Mouse (Mus musculus) embryonic facial prominence, embryonic 14.5 days (tissue): ENCODE measurements around the gene Ahnak2. TPM values are rescaled to one million over a fixed set of nuclear protein-coding genes. Genes with fewer than 3 reads are reported as not detected.
A peak's percentile ranks its signal among the peaks of the same experiment; 100 is the strongest.

Experiments
- ATAC-seq: fragments of 200-750 bp; cut with Nextera tagmentation; 2 replicates; pipeline ENCODE4 v1.8.0; 2017; ENCODE audit warnings: low read depth, moderate number of reproducible peaks, moderate TSS enrichment
- DNase-seq: peaks from one replicate; pipeline ENCODE4 v3.0.0-alpha.2; 2015; ENCODE audit warnings: low spot score
- H3K27ac ChIP-seq: fragments of 300-500 bp; sonication (generic); replicated peaks from 2 replicates; pipeline ENCODE4 v1.5.1; 2014; ENCODE audit warnings: low read depth, mild to moderate bottlenecking, low read length, moderate library complexity
- H3K27me3 ChIP-seq: fragments of 300-500 bp; sonication (generic); replicated peaks from 2 replicates; pipeline ENCODE4 v1.6.1; 2014; ENCODE audit warnings: low read length; ENCODE audit not compliant: control insufficient read depth, insufficient read depth
- H3K36me3 ChIP-seq: fragments of 300-500 bp; sonication (generic); 2 replicates; pipeline ENCODE4 v1.6.1; 2014; ENCODE audit warnings: low read length, mixed read lengths; ENCODE audit not compliant: control insufficient read depth, insufficient read depth
- H3K4me1 ChIP-seq: fragments of 300-500 bp; sonication (generic); 2 replicates; pipeline ENCODE4 v1.6.1; 2014; ENCODE audit warnings: antibody characterized with exemption, low read length; ENCODE audit not compliant: control insufficient read depth, insufficient read depth
- H3K4me2 ChIP-seq: fragments of 300-500 bp; sonication (generic); 2 replicates; pipeline ENCODE4 v1.6.1; 2014; ENCODE audit warnings: low read depth, mild to moderate bottlenecking, low read length, moderate library complexity, mixed read lengths
- H3K4me3 ChIP-seq: fragments of 300-500 bp; sonication (generic); 2 replicates; pipeline ENCODE4 v1.5.1; 2014; ENCODE audit warnings: low read depth, mild to moderate bottlenecking, low read length
- H3K9ac ChIP-seq: fragments of 300-500 bp; sonication (generic); 2 replicates; pipeline ENCODE4 v1.6.1; 2014; ENCODE audit warnings: low read depth, mild to moderate bottlenecking, low read length, moderate library complexity, mixed read lengths
- H3K9me3 ChIP-seq: fragments of 300-500 bp; sonication (generic); 2 replicates; pipeline ENCODE4 v1.6.1; 2016; ENCODE audit warnings: low read length; ENCODE audit not compliant: control insufficient read depth
- WGBS: fragments of 180-500 bp; shearing (Covaris S2); extraction: QIAGEN DNeasy Blood & Tissue Kit; methylation state at CpG from one replicate; pipeline ENCODE4 v1.1.7; 2014; 5-methylcytosine and 5-hydroxymethylcytosine counted together
- polyA plus RNA-seq: library from polyadenylated mRNA; unstranded; fragments of >200 nt; fragmentation: Nextera tagmentation; extraction: Ambion mirVana; gene quantifications from 2 replicates; pipeline ENCODE4 v1.2.1, GENCODE M21; 2014

Gene Ahnak2
- polyA plus RNA-seq, 1 experiment from 2014 or later, result 8.3 TPM

DNA sequence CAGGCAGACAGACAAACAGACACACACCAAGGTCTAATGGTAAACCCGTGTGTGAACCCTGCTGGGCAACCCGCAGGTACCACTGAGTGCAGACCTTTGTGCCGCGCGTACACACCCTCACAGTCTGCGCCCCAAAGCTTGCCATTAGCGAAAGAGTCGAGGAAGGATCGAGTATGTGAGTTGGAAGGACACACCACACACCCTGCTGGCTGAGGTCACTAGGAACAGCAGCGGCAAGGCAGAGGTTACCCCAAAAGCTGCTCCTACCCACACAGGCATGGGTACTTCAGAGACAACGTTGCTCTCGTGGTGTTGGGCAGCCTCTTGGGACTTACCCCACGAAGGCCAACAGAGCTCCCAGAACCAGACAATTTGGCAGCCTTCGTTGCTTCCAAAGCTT lies 30.2 kb downstream of the Ahnak2 start:
- DNase-seq (no peak), ATAC-seq (no peak)
- peaks cover 6% of the 10 kb centered on the region; the same call in 1 of the 2 replicates for H3K9me3 ChIP-seq
- H3K9ac ChIP-seq, result no peak overlapping the region
- no peaks in the 10 kb centered on the region for H3K36me3 ChIP-seq
- no peaks in the 10 kb centered on the region for H3K4me1 ChIP-seq
- no peak overlapping the region for H3K4me3 ChIP-seq
- 85% methylated on average over 14 of the region's 14 CpGs for WGBS
- no peak overlapping the region for H3K27ac ChIP-seq
- H3K27me3 ChIP-seq, result no peaks in the 10 kb centered on the region
- no peak overlapping the region for H3K4me2 ChIP-seq

DNA sequence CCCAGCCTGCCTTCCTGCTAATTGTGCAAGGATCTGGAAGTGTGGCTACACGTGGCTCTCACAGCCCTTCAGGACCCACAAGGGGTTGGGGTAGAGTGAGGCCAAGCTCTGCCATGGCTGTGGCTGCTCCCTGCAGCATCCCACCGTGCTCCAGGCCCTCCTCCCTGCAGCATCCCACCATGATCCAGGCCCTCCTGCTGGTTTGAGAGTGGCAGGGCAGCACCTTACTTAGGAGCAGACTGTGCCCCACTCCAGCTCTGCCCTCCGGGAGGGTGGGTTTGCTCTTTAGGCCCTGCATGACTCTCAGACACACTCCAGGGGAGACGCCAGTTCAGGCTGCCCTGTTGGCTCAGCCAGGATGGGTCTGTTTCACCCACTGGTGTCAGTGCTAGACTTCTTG lies 32.1 kb downstream of the Ahnak2 start:
- ATAC-seq (no peak), DNase-seq (no peak)
- H3K4me2 ChIP-seq, result no peak overlapping the region
- H3K4me1 ChIP-seq, result no peaks in the 10 kb centered on the region
- no peak overlapping the region for H3K4me3 ChIP-seq
- H3K9me3 ChIP-seq, result peaks cover 3% of the 10 kb centered on the region; the same call in 1 of the 2 replicates
- no peak overlapping the region for H3K9ac ChIP-seq
- no peaks in the 10 kb centered on the region for H3K27me3 ChIP-seq
- no peaks in the 10 kb centered on the region for H3K36me3 ChIP-seq
- no peak overlapping the region for H3K27ac ChIP-seq
- 69% methylated on average over 4 of the region's 4 CpGs for WGBS

DNA sequence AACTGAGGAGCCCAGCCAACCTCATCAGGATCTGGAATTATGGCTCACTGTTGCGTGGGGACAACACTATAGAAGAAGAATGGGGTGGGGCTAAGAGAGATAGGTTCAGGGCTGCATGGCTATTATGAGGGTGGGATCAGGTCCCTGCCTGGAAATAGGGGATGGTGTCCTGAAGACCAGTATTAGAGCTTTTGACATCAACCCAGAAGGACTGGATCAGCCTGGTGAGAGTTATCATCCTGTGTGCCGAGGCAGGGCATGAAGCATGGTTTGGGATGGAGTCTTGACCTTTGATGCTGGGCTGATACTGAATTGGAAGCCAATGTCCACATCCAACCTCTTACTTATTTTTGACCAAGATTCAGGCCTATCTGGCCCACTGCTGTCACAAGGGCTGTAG lies 32.7 kb downstream of the Ahnak2 start:
- ATAC-seq (no peak), DNase-seq (no peak)
- no peaks in the 10 kb centered on the region for H3K9me3 ChIP-seq
- no peaks in the 10 kb centered on the region for H3K27me3 ChIP-seq
- H3K9ac ChIP-seq, result no peak overlapping the region
- no peak overlapping the region for H3K27ac ChIP-seq
- H3K4me1 ChIP-seq, result no peaks in the 10 kb centered on the region
- H3K4me2 ChIP-seq, result no peak overlapping the region
- H3K36me3 ChIP-seq, result no peaks in the 10 kb centered on the region
- H3K4me3 ChIP-seq, result no peak overlapping the region
- WGBS, result 65% methylated on average over 2 of the region's 2 CpGs

GRCm38 (mm10) chr12:112769031-112769430 lies 33.4 kb downstream of the Ahnak2 start:
- peak; percentile 54 for DNase-seq
- H3K9me3 ChIP-seq, result no peaks in the 10 kb centered on the region
- 81% methylated on average over 6 of the region's 6 CpGs for WGBS
- H3K4me2 ChIP-seq, result no peak overlapping the region
- no peak overlapping the region; the same call in 1 of the 2 replicates for H3K27ac ChIP-seq
- no peak for ATAC-seq
- H3K9ac ChIP-seq, result no peak overlapping the region
- no peaks in the 10 kb centered on the region for H3K27me3 ChIP-seq
- no peaks in the 10 kb centered on the region for H3K36me3 ChIP-seq
- no peaks in the 10 kb centered on the region for H3K4me1 ChIP-seq
- H3K4me3 ChIP-seq, result no peak overlapping the region

DNA sequence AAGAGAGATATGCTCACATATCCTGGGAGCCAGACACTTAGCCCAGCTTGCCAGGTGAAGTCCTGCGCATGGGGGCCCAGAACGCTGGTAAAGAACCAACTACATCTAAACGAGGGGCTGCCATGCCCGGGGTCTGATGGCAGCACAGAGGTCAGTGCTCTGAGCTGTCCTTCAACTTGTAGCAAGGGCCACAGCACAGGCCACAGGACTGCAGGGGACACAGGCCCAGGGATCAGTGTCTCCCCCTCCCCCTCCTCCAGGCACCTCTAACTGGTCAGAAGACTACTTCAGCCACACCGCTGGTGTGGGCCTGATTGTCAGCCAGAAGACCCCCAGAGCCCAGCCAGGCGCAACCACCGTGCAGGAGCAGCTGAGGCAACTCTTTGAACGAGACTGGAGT lies 34.3 kb downstream of the Ahnak2 start:
- H3K4me3 ChIP-seq, result no peak overlapping the region
- DNase-seq (no peak), ATAC-seq (no peak)
- H3K9me3 ChIP-seq, result no peaks in the 10 kb centered on the region
- H3K4me2 ChIP-seq, result no peak overlapping the region
- H3K27me3 ChIP-seq, result no peaks in the 10 kb centered on the region
- no peaks in the 10 kb centered on the region for H3K36me3 ChIP-seq
- no peak overlapping the region for H3K9ac ChIP-seq
- 81% methylated on average over 7 of the region's 8 CpGs for WGBS
- no peaks in the 10 kb centered on the region for H3K4me1 ChIP-seq
- H3K27ac ChIP-seq, result no peak overlapping the region

DNA sequence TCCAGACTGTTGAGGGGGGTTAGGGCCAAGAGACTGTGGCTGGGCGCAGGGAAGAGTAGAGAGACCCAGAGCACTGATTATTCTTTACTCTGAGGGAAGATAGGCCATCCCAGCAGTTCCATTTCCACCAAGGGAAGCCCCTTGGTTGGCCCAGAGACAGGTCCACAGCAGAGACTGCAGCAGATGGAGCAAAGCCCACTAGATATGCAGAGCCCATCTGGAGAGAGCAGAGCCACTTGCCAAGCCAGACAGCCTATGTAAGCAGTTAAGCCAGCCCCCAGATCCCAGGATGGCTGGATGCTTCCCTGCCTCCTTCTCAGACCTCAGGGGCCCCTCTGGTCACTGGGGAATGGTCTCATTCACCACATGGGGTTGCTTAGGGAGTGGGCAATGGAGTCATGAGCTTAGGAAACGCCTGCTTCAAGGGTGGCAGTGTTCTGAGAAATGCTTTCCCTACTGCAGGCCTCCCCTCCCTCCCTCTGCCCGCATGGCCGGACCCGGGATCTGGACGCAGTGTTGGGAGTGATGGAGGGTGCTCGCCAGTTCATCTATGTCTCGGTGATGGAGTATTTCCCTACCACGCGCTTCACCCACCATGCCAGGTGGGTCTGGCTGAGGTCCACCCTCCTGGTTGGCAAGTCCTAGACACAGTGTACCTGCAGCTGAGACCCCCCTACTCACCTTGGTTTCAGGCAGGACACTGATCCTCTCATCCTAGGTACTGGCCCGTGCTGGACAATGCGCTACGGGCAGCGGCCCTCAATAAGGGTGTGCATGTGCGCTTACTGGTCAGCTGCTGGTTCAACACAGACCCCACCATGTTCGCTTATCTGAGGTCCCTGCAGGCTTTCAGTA lies 35.2 kb downstream of the Ahnak2 start:
- no peaks in the 10 kb centered on the region for H3K27me3 ChIP-seq
- no peak overlapping the region for H3K27ac ChIP-seq
- no peak overlapping the region for H3K4me3 ChIP-seq
- no peak for DNase-seq
- H3K4me2 ChIP-seq, result no peak overlapping the region
- no peak for ATAC-seq
- WGBS, result 95% methylated on average over 15 of the region's 16 CpGs
- H3K4me1 ChIP-seq, result no peaks in the 10 kb centered on the region
- no peaks in the 10 kb centered on the region for H3K36me3 ChIP-seq
- H3K9ac ChIP-seq, result no peak overlapping the region
- no peaks in the 10 kb centered on the region for H3K9me3 ChIP-seq

- 86% methylated on average over 7 of the region's 7 CpGs for WGBS
- Histone ChIP-seq H3K4me2 (no peak overlapping the region), H3K4me3 (no peak overlapping the region), H3K4me1 (no peaks in the 10 kb centered on the region), H3K36me3 (no peaks in the 10 kb centered on the region), H3K9me3 (no peaks in the 10 kb centered on the region), H3K27ac (no peak overlapping the region), H3K27me3 (no peaks in the 10 kb centered on the region), H3K9ac (no peak overlapping the region)
- DNase-seq (no peak), ATAC-seq (no peak)
These were observed 35.9 kb downstream of the Ahnak2 start for GRCm38 (mm10) chr12:112766586-112766985.

DNA sequence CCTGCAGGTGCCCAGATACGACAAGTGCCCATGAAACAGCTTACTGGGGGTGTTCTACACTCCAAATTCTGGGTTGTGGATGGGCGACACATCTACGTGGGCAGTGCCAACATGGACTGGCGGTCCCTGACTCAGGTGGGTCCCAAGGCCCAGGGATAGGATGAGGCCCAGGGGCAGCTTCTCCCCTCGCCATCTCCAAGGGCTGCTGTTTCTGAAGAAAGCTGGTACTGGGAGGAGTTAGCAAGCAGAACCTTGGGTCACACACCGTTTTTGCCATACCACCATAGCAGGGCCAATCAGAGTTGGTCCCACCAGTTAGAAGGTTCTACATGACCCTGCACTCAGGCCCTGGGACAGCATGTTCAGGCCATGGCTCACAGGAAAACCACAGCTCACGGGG lies 37.5 kb downstream of the Ahnak2 start:
- H3K27me3 ChIP-seq, result no peaks in the 10 kb centered on the region
- no peak overlapping the region for H3K4me2 ChIP-seq
- WGBS, result 87% methylated on average over 7 of the region's 7 CpGs
- no peaks in the 10 kb centered on the region for H3K4me1 ChIP-seq
- no peak overlapping the region for H3K4me3 ChIP-seq
- DNase-seq (no peak), ATAC-seq (no peak)
- no peaks in the 10 kb centered on the region for H3K9me3 ChIP-seq
- no peak overlapping the region for H3K9ac ChIP-seq
- no peaks in the 10 kb centered on the region for H3K36me3 ChIP-seq
- H3K27ac ChIP-seq, result no peak overlapping the region

- 77% methylated on average over 5 of the region's 5 CpGs for WGBS
- H3K27me3 ChIP-seq, result no peaks in the 10 kb centered on the region
These were observed 38.3 kb downstream of the Ahnak2 start for GRCm38 (mm10) chr12:112764141-112764540.

More at GRCm38 (mm10) chr12:112764141-112764540, 38.3 kb downstream of the Ahnak2 start:
- Histone ChIP-seq H3K4me1 (no peaks in the 10 kb centered on the region), H3K9me3 (no peaks in the 10 kb centered on the region), H3K36me3 (no peaks in the 10 kb centered on the region), H3K4me3 (no peak overlapping the region), H3K4me2 (no peak overlapping the region), H3K27ac (no peak overlapping the region), H3K9ac (no peak overlapping the region)
- no peak for DNase-seq
- ATAC-seq, result no peak
